Mouse (Mus musculus) E14TG2a.4 (cell line): Measurements from ENCODE around the gene Olfr356.

ENCODE experiments used
- CTCF ChIP-seq: conservative IDR thresholded peaks from 2 replicates; pipeline ENCODE4 v1.5.1; 2014; ENCODE audit warnings: low read length
- NANOG ChIP-seq: IDR thresholded peaks from 2 replicates; pipeline ENCODE4 v1.6.1; 2014; ENCODE audit warnings: borderline replicate concordance, low read length, mixed read lengths

GRCm38 (mm10) chr2:36892836-36893235 lies 44.1 kb upstream of the Olfr356 start, which contains the start of gene Olfr353:
- TF ChIP-seq CTCF (no peak), NANOG (no peak)
